Mouse (Mus musculus) thymus, adult 2 months (tissue): ENCODE data around the gene St6gal1.

Experiments
- CTCF ChIP-seq: fragments of 200-500 bp; IDR thresholded peaks from 2 replicates; pipeline ENCODE4 v1.5.1; 2012; ENCODE audit warnings: mild to moderate bottlenecking, control low read depth, low read length, moderate library complexity, borderline replicate concordance; ENCODE audit not compliant: control insufficient read depth, poor library complexity, insufficient read depth; ENCODE audit errors: extremely low read depth
- POLR2A ChIP-seq: fragments of 200-500 bp; IDR thresholded peaks from 2 replicates; pipeline ENCODE4 v1.6.1; 2012; ENCODE audit warnings: mild to moderate bottlenecking, low read length, control low read depth, moderate library complexity; ENCODE audit not compliant: control insufficient read depth, poor library complexity, insufficient read depth; ENCODE audit errors: extremely low read depth

DNA sequence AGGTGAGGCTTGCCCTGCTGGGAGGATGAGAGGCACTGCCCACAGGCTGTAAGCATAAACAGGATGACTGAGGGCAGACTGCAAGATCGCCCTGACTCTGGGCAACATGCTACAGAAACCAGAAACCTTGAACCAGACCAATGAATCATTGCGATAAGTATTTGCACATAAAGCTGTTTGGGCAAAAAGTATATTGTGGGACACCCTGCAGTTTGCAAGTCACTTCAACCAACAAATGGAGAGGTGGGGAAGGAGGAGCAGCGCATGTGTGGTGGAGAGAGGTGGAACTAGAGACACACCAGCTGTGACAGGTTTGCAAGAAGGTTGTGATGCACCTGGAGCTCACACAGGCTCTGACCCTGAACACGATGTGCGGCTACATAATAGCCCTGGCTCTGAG lies 45.7 kb upstream of the St6gal1 start:
- TF ChIP-seq CTCF (no peak), POLR2A (no peak)
